Comparison of ENCODE assay signal across 13 mouse cellular contexts in genomic region chr10:42189674-42190434, GRCm38 (mm10).
DNase-seq lines count a peak whose midpoint lies in the region; ATAC-seq and TF ChIP-seq lines count a peak whose summit lies in the region.
"Had no signal": no experiment of that assay in that cellular context is flagged by ENCODE, and none has a peak within 500 bp of the region (broad histone marks: within the 10 kb centered on the region; RNA-seq: fewer than 3 reads in every experiment).

No protein-coding gene starts in this region.

- H3K27me3 ChIP-seq in kidney, embryonic 14.5 days (ENCODE audit: control insufficient read depth, insufficient read depth, low read length): no peaks in the 10 kb centered on the region
- no peaks in the 10 kb centered on the region for H3K27me3 ChIP-seq in kidney, postnatal 0 days (ENCODE audit: insufficient read depth, low read length)

- no peak for TF ChIP-seq CTCF in kidney, postnatal 0 days (IDR thresholded peaks at IDR 0.05; ENCODE audit: low read depth)

- H3K27ac ChIP-seq in kidney, embryonic 14.5 days (ENCODE audit: low read depth, low read length): no peak overlapping the region
- H3K27ac ChIP-seq in kidney, postnatal 0 days: no peak overlapping the region
- H3K27ac ChIP-seq: left cerebral cortex, adult 2 months; macrophage had no signal

- H3K4me2 ChIP-seq in kidney, embryonic 14.5 days (replicated peaks; ENCODE audit: low read depth, low read length): no peak overlapping the region
- H3K4me2 ChIP-seq in kidney, postnatal 0 days (ENCODE audit: low read length): no peak overlapping the region

- ATAC-seq in kidney, embryonic 14.5 days (ENCODE audit: low FRiP score, low TSS enrichment): no peak
- ATAC-seq in kidney, postnatal 0 days (replicated peaks; ENCODE audit: low FRiP score, low read depth): 0 out of 2 replicates have a peak, but pooled peaks have one; percentile 8
- ATAC-seq in megakaryocyte-erythroid progenitor cell, adult 5-6 weeks (replicated peaks; ENCODE audit: low FRiP score, low TSS enrichment, poor library complexity, severe bottlenecking): peak; percentile 53
- no peak for ATAC-seq in frontal cortex, adult (ENCODE audit: low TSS enrichment)
- ATAC-seq: activated CD4-positive, CD25-positive, alpha-beta regulatory T cell, adult 4 months had no signal

- WGBS in kidney, embryonic 14.5 days: 47% methylated on average over 13 of the region's 13 CpGs
- 47% methylated on average over 13 of the region's 13 CpGs for WGBS in kidney, postnatal 0 days

- H3K9me3 ChIP-seq in kidney, embryonic 14.5 days (ENCODE audit: control insufficient read depth, low read length): no peaks in the 10 kb centered on the region
- no peaks in the 10 kb centered on the region for H3K9me3 ChIP-seq in kidney, postnatal 0 days (replicated peaks; ENCODE audit: low read length)

- peaks cover 10% of the 10 kb centered on the region; the same call in 1 of the 2 replicates for H3K36me3 ChIP-seq in kidney, embryonic 14.5 days (ENCODE audit: control insufficient read depth, insufficient read depth, low read length)
- H3K36me3 ChIP-seq in kidney, postnatal 0 days (ENCODE audit: insufficient read depth, low read length): peaks cover 11% of the 10 kb centered on the region

- peaks cover 33% of the 10 kb centered on the region for H3K4me1 ChIP-seq in kidney, embryonic 14.5 days (ENCODE audit: control insufficient read depth, insufficient read depth, low read length)
- peaks cover 25% of the 10 kb centered on the region for H3K4me1 ChIP-seq in kidney, postnatal 0 days (replicated peaks; ENCODE audit: insufficient read depth, low read length)

- peak; percentile 46 for DNase-seq in kidney, adult 9 months
- DNase-seq in cerebellum, adult 11 months: peak; percentile 59
- DNase-seq in kidney, postnatal 0 days (ENCODE audit: low spot score): no peak
- no peak for DNase-seq in spleen, adult 18-20 months
- DNase-seq in spleen, postnatal 36 days (ENCODE audit: low spot score in 2 of 2): no peak
- DNase-seq: heart, postnatal 4 days; thymus, postnatal 4 days had no signal

- H3K9ac ChIP-seq in kidney, embryonic 14.5 days (ENCODE audit: low read depth, low read length): no peak overlapping the region
- no peak overlapping the region for H3K9ac ChIP-seq in kidney, postnatal 0 days (ENCODE audit: low read depth, low read length)

- H3K4me3 ChIP-seq in kidney, embryonic 14.5 days (ENCODE audit: low read length): no peak overlapping the region
- no peak overlapping the region for H3K4me3 ChIP-seq in kidney, postnatal 0 days (replicated peaks; ENCODE audit: low read depth, low read length)
- H3K4me3 ChIP-seq: left cerebral cortex, adult 2 months had no signal

Comparison
In these comparisons a context has a peak if more than half of its experiments do, and no peak if none do; other contexts are left out.
1. DNase-seq: peak in kidney, adult 9 months (single experiment) and cerebellum, adult 11 months (single experiment); none in kidney, postnatal 0 days (single experiment), spleen, adult 18-20 months (0 of 2) and spleen, postnatal 36 days (0 of 2).
2. ATAC-seq: peak in kidney, postnatal 0 days (single experiment) and megakaryocyte-erythroid progenitor cell, adult 5-6 weeks (single experiment); none in kidney, embryonic 14.5 days (single experiment) and frontal cortex, adult (single experiment).